Comparison of ENCODE assay signal across 17 mouse cellular contexts in genomic region chr2:145857864-145858263, GRCm38 (mm10). TPM values are rescaled to one million over a fixed set of nuclear protein-coding genes. Genes with fewer than 3 reads are reported as not detected.
DNase-seq lines count a peak whose midpoint lies in the region; ATAC-seq and TF ChIP-seq lines count a peak whose summit lies in the region.
"Had no signal": no experiment of that assay in that cellular context is flagged by ENCODE, and none has a peak within 500 bp of the region (broad histone marks: within the 10 kb centered on the region; RNA-seq: fewer than 3 reads in every experiment).

No protein-coding gene starts in this region.

- H3K9me3 ChIP-seq in lung, embryonic 14.5 days (ENCODE audit: low read depth, low read length): no peaks in the 10 kb centered on the region
- H3K9me3 ChIP-seq: heart, embryonic 13.5 days; hindbrain, embryonic 10.5 days; megakaryocyte, embryonic 14.5 days had no signal

- H3K4me3 ChIP-seq in gastrocnemius, adult 2 months: no peak overlapping the region
- H3K4me3 ChIP-seq in lung, embryonic 14.5 days (ENCODE audit: low read depth, low read length): no peak overlapping the region
- H3K4me3 ChIP-seq: heart, embryonic 13.5 days; hindbrain, embryonic 10.5 days; megakaryocyte, embryonic 14.5 days had no signal

- intact Hi-C loops in gastrocnemius, adult 2 months (cut with DNase I): no loop called here

- no peaks in the 10 kb centered on the region for H3K27me3 ChIP-seq in lung, embryonic 14.5 days (ENCODE audit: insufficient read depth, low read length)
- H3K27me3 ChIP-seq: heart, embryonic 13.5 days had no signal

- no peak overlapping the region for H3K9ac ChIP-seq in lung, embryonic 14.5 days
- H3K9ac ChIP-seq: heart, embryonic 13.5 days; liver, embryonic 14.5 days had no signal

- no peak overlapping the region for H3K4me2 ChIP-seq in lung, embryonic 14.5 days
- H3K4me2 ChIP-seq: heart, embryonic 13.5 days had no signal

- no peak for TF ChIP-seq CTCF in gastrocnemius, adult 2 months (IDR thresholded peaks at IDR 0.05)
- no peak for TF ChIP-seq CTCF in lung, embryonic 14.5 days (IDR thresholded peaks at IDR 0.05; ENCODE audit: low read depth)

- no peak for ATAC-seq in lung, embryonic 14.5 days (ENCODE audit: insufficient read depth)
- no peak for ATAC-seq in granulocyte monocyte progenitor cell, adult 5-6 weeks (replicated peaks; ENCODE audit: poor library complexity, severe bottlenecking)
- ATAC-seq: forebrain, embryonic 14.5 days; intestine, embryonic 16.5 days had no signal

- H3K36me3 ChIP-seq in lung, embryonic 14.5 days (ENCODE audit: insufficient read depth): no peaks in the 10 kb centered on the region
- H3K36me3 ChIP-seq: hindbrain, embryonic 10.5 days had no signal

- peaks cover 23% of the 10 kb centered on the region for H3K4me1 ChIP-seq in lung, embryonic 14.5 days (ENCODE audit: insufficient read depth)
- H3K4me1 ChIP-seq: megakaryocyte, embryonic 14.5 days had no signal

- H3K27ac ChIP-seq in gastrocnemius, adult 2 months: no peak overlapping the region
- H3K27ac ChIP-seq in lung, embryonic 14.5 days (ENCODE audit: low read depth): no peak overlapping the region; the same call in 1 of the 2 replicates
- H3K27ac ChIP-seq: hindbrain, embryonic 10.5 days; liver, embryonic 14.5 days had no signal

- peak; percentile 29 to 31 for DNase-seq in gastrocnemius, postnatal 4 days (ENCODE audit: low spot score in 2 of 2)
- DNase-seq in gastrocnemius, adult 2 months: no peak
- DNase-seq in lung, embryonic 14.5 days: peak; percentile 58
- no peak for DNase-seq in lung, postnatal 36 days
- peak; percentile 59 for DNase-seq in adrenal gland, postnatal 10 days
- peak; percentile 58 for DNase-seq in kidney, postnatal 10 days
- DNase-seq in ovary, adult 18-20 months (ENCODE audit: low spot score): no peak
- DNase-seq: gastrocnemius, postnatal 14 days; right cerebral cortex, postnatal 25 days; thymus, postnatal 36 days had no signal

- 42% methylated on average over 8 of the region's 8 CpGs for WGBS in lung, embryonic 14.5 days

RNA-seq across cellular contexts. Expression of gene Naa20, which starts 44.0 kb away (rescaled TPM):
- 10 to 100 TPM; 65.0 to 72.0 TPM for total RNA-seq in gastrocnemius, postnatal 4 days (2021)
- total RNA-seq in gastrocnemius, adult 2 months (2021): 10 to 100 TPM; 53.5 to 69.1 TPM
- polyA plus RNA-seq in lung, embryonic 14.5 days (2014; fragmentation: Nextera tagmentation; extraction: Ambion mirVana): 176 and 188 TPM in 2 replicates
- 10 to 100 TPM; 68.5 to 75.2 TPM for total RNA-seq in adrenal gland, postnatal 10 days (2021)
- total RNA-seq in granulocyte monocyte progenitor cell, adult 5-6 weeks (2014; fragmentation: Nextera tagmentation): 79.6 and 85.0 TPM in 2 replicates
- total RNA-seq in granulocyte monocyte progenitor cell, adult 5-6 weeks (2017): 82.3 and 102 TPM in 2 replicates

Comparison
In these comparisons a context has a peak if more than half of its experiments do, and no peak if none do; other contexts are left out.
1. DNase-seq: peak in gastrocnemius, postnatal 4 days (2 of 2), lung, embryonic 14.5 days (single experiment), adrenal gland, postnatal 10 days (single experiment) and kidney, postnatal 10 days (single experiment); none in gastrocnemius, adult 2 months (single experiment), lung, postnatal 36 days (single experiment) and ovary, adult 18-20 months (single experiment).